17 mouse cellular contexts compared by ENCODE assay signal in genomic region chr4:32524282-32524681, GRCm38 (mm10).
DNase-seq lines count a peak whose midpoint lies in the region; ATAC-seq and TF ChIP-seq lines count a peak whose summit lies in the region.
"Had no signal": no experiment of that assay in that cellular context is flagged by ENCODE, and none has a peak within 500 bp of the region (broad histone marks: within the 10 kb centered on the region; RNA-seq: fewer than 3 reads in every experiment).

No protein-coding gene starts in this region.

- H3K4me1 ChIP-seq in lung, embryonic 14.5 days (ENCODE audit: insufficient read depth): peaks cover 42% of the 10 kb centered on the region
- peaks cover 5% of the 10 kb centered on the region for H3K4me1 ChIP-seq in lung, adult 2 months (ENCODE audit: control insufficient read depth, insufficient read depth, low read length)
- peaks cover 31% of the 10 kb centered on the region for H3K4me1 ChIP-seq in stomach, embryonic 16.5 days (ENCODE audit: control insufficient read depth, insufficient read depth, low read length)

- H3K9me3 ChIP-seq in lung, embryonic 14.5 days (ENCODE audit: low read depth, low read length): no peaks in the 10 kb centered on the region
- H3K9me3 ChIP-seq in stomach, embryonic 16.5 days (replicated peaks; ENCODE audit: control insufficient read depth, low read length): no peaks in the 10 kb centered on the region
- H3K9me3 ChIP-seq: G1E; heart, embryonic 15.5 days had no signal

- no peak overlapping the region for H3K27ac ChIP-seq in gastrocnemius, adult 2 months
- 0 out of 2 replicates have a peak overlapping the region, but pooled peaks have one; percentile 20 for H3K27ac ChIP-seq in lung, embryonic 14.5 days (ENCODE audit: low read depth)
- H3K27ac ChIP-seq in stomach, embryonic 16.5 days (ENCODE audit: low read length): peak overlapping the region; percentile 82
- H3K27ac ChIP-seq: heart, embryonic 15.5 days had no signal

- no peak overlapping the region for H3K4me3 ChIP-seq in gastrocnemius, adult 2 months
- H3K4me3 ChIP-seq in lung, embryonic 14.5 days (ENCODE audit: low read depth, low read length): no peak overlapping the region
- no peak overlapping the region for H3K4me3 ChIP-seq in lung, adult 2 months (replicated peaks; ENCODE audit: extremely low read depth, low read depth, low read length)
- H3K4me3 ChIP-seq in stomach, embryonic 16.5 days (replicated peaks; ENCODE audit: low read length): no peak overlapping the region
- H3K4me3 ChIP-seq: heart, embryonic 15.5 days had no signal

- DNase-seq in gastrocnemius, adult 2 months: peak; percentile 61
- DNase-seq in gastrocnemius, adult 8-10 months (ENCODE audit: low spot score in 2 of 2): no peak
- peak; percentile 81 for DNase-seq in lung, embryonic 14.5 days
- no peak for DNase-seq in lung, adult 2 months
- peak; percentile 51 to 53 for DNase-seq in heart, postnatal 14 days
- DNase-seq in cerebellum, adult 11 months: no peak
- DNase-seq: B cell, adult 2 months; cerebellum, adult 8-10 months; liver, postnatal 0 days; thymus, adult 2 months had no signal

- TF ChIP-seq CTCF in gastrocnemius, adult 2 months (IDR thresholded peaks at IDR 0.05): no peak
- no peak for TF ChIP-seq CTCF in lung, embryonic 14.5 days (IDR thresholded peaks at IDR 0.05; ENCODE audit: low read depth)
- TF ChIP-seq CTCF in lung, adult 2 months (IDR thresholded peaks at IDR 0.05; ENCODE audit: insufficient read depth, low read length): no peak

- H3K27me3 ChIP-seq in lung, embryonic 14.5 days (ENCODE audit: insufficient read depth, low read length): no peaks in the 10 kb centered on the region
- H3K27me3 ChIP-seq in stomach, embryonic 16.5 days (ENCODE audit: control insufficient read depth, insufficient read depth, low read length): no peaks in the 10 kb centered on the region
- H3K27me3 ChIP-seq: heart, embryonic 15.5 days had no signal

- H3K9ac ChIP-seq in lung, embryonic 14.5 days: no peak overlapping the region
- no peak overlapping the region for H3K9ac ChIP-seq in stomach, embryonic 16.5 days (ENCODE audit: low read length)
- H3K9ac ChIP-seq: heart, embryonic 15.5 days; liver, postnatal 0 days had no signal

- no peak for TF ChIP-seq POLR2A in lung, adult 2 months (IDR thresholded peaks at IDR 0.05; ENCODE audit: borderline replicate concordance, extremely low read depth, low read depth, low read length)

- no peaks in the 10 kb centered on the region for H3K36me3 ChIP-seq in lung, embryonic 14.5 days (ENCODE audit: insufficient read depth)
- no peaks in the 10 kb centered on the region for H3K36me3 ChIP-seq in stomach, embryonic 16.5 days (ENCODE audit: control insufficient read depth, insufficient read depth, low read length)
- H3K36me3 ChIP-seq: G1E; heart, embryonic 15.5 days had no signal

- WGBS in lung, embryonic 14.5 days: 19% methylated on average over 2 of the region's 2 CpGs
- 42% methylated on average over 2 of the region's 2 CpGs for WGBS in lung, adult 2 months
- 21% methylated on average over 2 of the region's 2 CpGs for WGBS in stomach, embryonic 16.5 days

- no peak overlapping the region for H3K4me2 ChIP-seq in lung, embryonic 14.5 days
- no peak overlapping the region for H3K4me2 ChIP-seq in stomach, embryonic 16.5 days (ENCODE audit: low read depth, low read length)
- H3K4me2 ChIP-seq: heart, embryonic 15.5 days had no signal

- no peak for ATAC-seq in lung, embryonic 14.5 days (ENCODE audit: insufficient read depth)
- no peak for ATAC-seq in stomach, embryonic 16.5 days (ENCODE audit: insufficient read depth, low FRiP score)
- no peak for ATAC-seq in erythroid progenitor cell, adult 5-6 weeks (replicated peaks; ENCODE audit: low FRiP score, poor library complexity, severe bottlenecking)
- ATAC-seq: activated CD4-positive, CD25-positive, alpha-beta regulatory T cell, adult 4 months; forebrain, embryonic 16.5 days; intestine, embryonic 16.5 days; liver, postnatal 0 days had no signal

- intact Hi-C loops in gastrocnemius, adult 2 months (cut with DNase I): no loop called here
- intact Hi-C loops in heart, postnatal 14 days (cut with DNase I): no loop called here

Comparison
In these comparisons a context has a peak if more than half of its experiments do, and no peak if none do; other contexts are left out.
1. DNase-seq: peak in gastrocnemius, adult 2 months (single experiment), lung, embryonic 14.5 days (single experiment) and heart, postnatal 14 days (2 of 2); none in gastrocnemius, adult 8-10 months (0 of 2), lung, adult 2 months (single experiment) and cerebellum, adult 11 months (single experiment).